Mouse (Mus musculus) spleen, adult 2 months (tissue): Measurements from ENCODE around the gene Lcn12. TPM values are rescaled to one million over a fixed set of nuclear protein-coding genes. Genes with fewer than 3 reads are reported as not detected.

Source experiments
- DNase-seq, 2 experiments: peaks; one replicate each; pipeline versions ENCODE4 v3.0.0 to v3.0.0-alpha.2; 2012 to 2021; ENCODE audit warnings: low spot score in 2 of 2, low read depth in 1 of 2
- H3K27ac ChIP-seq: fragments of 200-500 bp; 2 replicates; pipeline ENCODE4 v1.5.1; 2012; ENCODE audit warnings: low read length, inconsistent platforms; ENCODE audit not compliant: insufficient read depth
- H3K27me3 ChIP-seq: fragments of 200-500 bp; 2 replicates; pipeline ENCODE4 v1.6.1; 2012; ENCODE audit warnings: mild to moderate bottlenecking, moderate library complexity, low read length, inconsistent platforms; ENCODE audit not compliant: control insufficient read depth, insufficient read depth
- H3K36me3 ChIP-seq: fragments of 200-500 bp; 2 replicates; pipeline ENCODE4 v1.6.1; 2012; ENCODE audit warnings: mild to moderate bottlenecking, low read length, inconsistent platforms; ENCODE audit not compliant: control insufficient read depth, insufficient read depth
- H3K4me1 ChIP-seq: fragments of 200-500 bp; 2 replicates; pipeline ENCODE4 v1.6.1; 2011; ENCODE audit warnings: inconsistent platforms; ENCODE audit not compliant: control insufficient read depth, insufficient read depth, insufficient read length
- H3K4me3 ChIP-seq: fragments of 200-500 bp; 2 replicates; pipeline ENCODE4 v1.5.1; 2011; ENCODE audit warnings: mild to moderate bottlenecking, inconsistent platforms; ENCODE audit not compliant: insufficient read depth, insufficient read length; ENCODE audit errors: extremely low read depth
- CTCF ChIP-seq: fragments of 200-500 bp; IDR thresholded peaks from 2 replicates; pipeline ENCODE4 v1.5.1; 2011; ENCODE audit warnings: mild to moderate bottlenecking, inconsistent platforms; ENCODE audit not compliant: insufficient read depth, insufficient read length, insufficient replicate concordance; ENCODE audit errors: extremely low read depth
- POLR2A ChIP-seq: fragments of 200-500 bp; IDR thresholded peaks from 2 replicates; pipeline ENCODE4 v1.6.1; 2011; ENCODE audit warnings: low read depth, low read length, inconsistent platforms
- WGBS: fragments of 180-500 bp; shearing (Covaris S2); methylation state at CpG from one replicate; pipeline ENCODE4 v1.1.7; 2018; 5-methylcytosine and 5-hydroxymethylcytosine counted together
- polyA plus RNA-seq: library from polyadenylated mRNA; depleted of rRNA; stranded (reverse); fragments of >200 nt; gene quantifications from 2 replicates; pipeline ENCODE4 v1.2.3, GENCODE M21; 2012

The Lcn12 gene
- polyA plus RNA-seq, 1 experiment: not detected

DNA sequence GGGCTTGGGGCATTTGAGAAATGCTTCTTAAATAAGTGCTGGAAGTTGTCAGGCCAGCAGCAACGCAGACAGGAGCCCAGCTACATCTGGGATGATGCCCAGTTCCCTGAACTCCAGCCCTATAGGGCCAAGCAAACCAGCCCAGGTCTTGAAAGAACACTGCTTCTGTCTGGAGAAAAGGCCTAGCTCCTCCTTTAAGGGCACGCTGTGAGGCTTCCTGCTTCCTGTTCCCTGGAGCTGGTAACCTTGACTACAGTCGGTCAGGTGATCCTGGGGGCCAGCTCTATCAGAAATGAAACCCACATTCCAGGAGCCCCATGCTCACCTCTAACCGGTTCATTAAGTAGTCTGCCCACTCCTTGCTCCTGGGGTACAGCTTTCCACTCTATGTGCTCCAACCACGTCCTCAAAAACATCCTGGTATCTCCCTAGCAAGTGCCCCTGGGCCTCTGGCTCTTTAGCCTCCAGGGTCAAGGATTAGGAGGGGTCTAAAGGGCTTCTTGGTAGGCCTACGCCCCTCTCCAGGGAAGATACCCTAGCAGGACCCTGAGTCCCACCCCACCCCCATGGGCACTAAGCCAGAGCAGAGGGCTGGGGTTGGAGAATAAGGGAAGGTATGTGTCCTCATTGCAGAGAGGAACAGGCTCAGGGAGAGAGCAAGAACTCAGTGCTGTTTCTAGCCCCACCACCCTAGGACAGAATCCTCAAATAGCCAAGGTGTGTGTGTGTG lies 4.3 kb upstream of the Lcn12 start:
- no peak for DNase-seq
- no peak overlapping the region for H3K27ac ChIP-seq
- TF ChIP-seq POLR2A (no peak), CTCF (no peak)
- no peaks in the 10 kb centered on the region for H3K27me3 ChIP-seq
- 28% methylated on average over 6 of the region's 6 CpGs for WGBS
- peaks cover 14% of the 10 kb centered on the region; the same call in 1 of the 2 replicates for H3K4me1 ChIP-seq
- H3K36me3 ChIP-seq: no peaks in the 10 kb centered on the region
- H3K4me3 ChIP-seq: no peak overlapping the region

DNA sequence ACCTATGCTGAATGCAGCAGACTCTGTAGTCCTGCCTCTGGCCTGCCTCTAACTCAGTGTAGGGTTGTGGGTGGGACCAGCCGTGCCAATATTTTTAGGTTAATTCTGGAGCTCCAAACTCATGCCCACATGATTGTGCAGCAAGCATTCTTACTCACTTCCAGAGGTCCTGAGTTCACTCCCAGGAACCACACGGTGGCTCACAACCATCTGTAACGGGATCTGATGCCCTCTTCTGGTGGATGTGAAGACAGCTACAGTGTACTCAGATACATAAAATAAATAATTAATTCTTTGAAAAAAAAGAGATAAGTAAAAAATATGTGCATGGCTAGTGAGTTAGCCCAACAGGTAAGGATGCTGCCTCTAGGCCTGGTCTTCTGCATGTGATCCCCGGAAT lies 2.8 kb upstream of the Lcn12 start:
- TF ChIP-seq POLR2A: no peak
- TF ChIP-seq CTCF: peak; percentile 10; the same call in 1 of the 2 replicates
- Histone ChIP-seq H3K36me3 (no peaks in the 10 kb centered on the region), H3K4me1 (peaks cover 8% of the 10 kb centered on the region; the same call in 1 of the 2 replicates), H3K27ac (no peak overlapping the region), H3K27me3 (no peaks in the 10 kb centered on the region), H3K4me3 (no peak overlapping the region)
- WGBS: 52% methylated on average over 4 of the region's 4 CpGs
- no peak for DNase-seq

DNA sequence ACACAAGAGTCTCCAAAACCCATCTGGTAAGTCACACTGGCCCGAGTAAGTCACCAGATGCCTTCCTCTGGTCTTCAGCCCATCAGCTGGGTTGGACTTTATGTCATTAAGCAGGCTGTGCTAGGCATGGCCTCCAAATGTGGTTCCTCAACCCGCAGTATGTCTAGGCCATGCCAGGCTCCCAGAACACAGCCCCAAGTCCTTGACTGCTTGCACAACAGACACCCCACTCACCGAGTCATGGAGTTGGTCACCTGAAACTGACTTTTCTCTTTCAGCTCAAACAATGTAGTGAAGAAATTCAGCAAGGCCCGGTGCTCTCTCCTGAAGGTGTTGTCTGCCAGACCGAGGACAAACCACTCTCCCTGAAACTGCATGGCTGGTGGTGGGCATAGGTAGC lies 723 bp downstream of the Lcn12 start:
- no peak overlapping the region for H3K4me3 ChIP-seq
- H3K27ac ChIP-seq: no peak overlapping the region
- DNase-seq: no peak
- peaks cover 2% of the 10 kb centered on the region; the same call in 1 of the 2 replicates for H3K4me1 ChIP-seq
- no peak for TF ChIP-seq POLR2A
- no peak for TF ChIP-seq CTCF
- H3K27me3 ChIP-seq: no peaks in the 10 kb centered on the region
- H3K36me3 ChIP-seq: no peaks in the 10 kb centered on the region
- WGBS: 90% methylated on average over 5 of the region's 5 CpGs

DNA sequence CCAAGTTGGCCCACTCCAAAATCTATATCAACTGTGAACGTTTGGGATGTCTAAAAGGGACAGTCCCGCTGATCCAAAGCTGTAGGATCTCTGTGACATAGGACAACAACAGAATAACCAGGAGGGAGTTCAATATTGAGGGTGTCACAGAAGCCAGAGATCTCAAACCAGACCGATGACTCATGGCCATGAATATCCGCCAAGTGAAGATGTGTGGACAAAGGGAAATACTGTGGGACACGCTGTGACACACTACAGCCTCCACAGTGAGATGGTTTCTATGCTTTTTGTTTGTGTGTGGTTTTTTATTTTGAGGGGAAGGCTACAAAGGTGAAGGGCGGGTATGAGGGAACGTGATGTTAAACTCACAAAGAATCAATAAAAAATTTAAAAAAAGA lies 5.0 kb downstream of the Lcn12 start:
- Histone ChIP-seq H3K27ac (no peak overlapping the region), H3K36me3 (no peaks in the 10 kb centered on the region), H3K4me1 (no peaks in the 10 kb centered on the region), H3K4me3 (no peak overlapping the region), H3K27me3 (no peaks in the 10 kb centered on the region)
- TF ChIP-seq POLR2A (no peak), CTCF (no peak)
- 88% methylated on average over 7 of the region's 7 CpGs for WGBS
- no peak for DNase-seq

DNA sequence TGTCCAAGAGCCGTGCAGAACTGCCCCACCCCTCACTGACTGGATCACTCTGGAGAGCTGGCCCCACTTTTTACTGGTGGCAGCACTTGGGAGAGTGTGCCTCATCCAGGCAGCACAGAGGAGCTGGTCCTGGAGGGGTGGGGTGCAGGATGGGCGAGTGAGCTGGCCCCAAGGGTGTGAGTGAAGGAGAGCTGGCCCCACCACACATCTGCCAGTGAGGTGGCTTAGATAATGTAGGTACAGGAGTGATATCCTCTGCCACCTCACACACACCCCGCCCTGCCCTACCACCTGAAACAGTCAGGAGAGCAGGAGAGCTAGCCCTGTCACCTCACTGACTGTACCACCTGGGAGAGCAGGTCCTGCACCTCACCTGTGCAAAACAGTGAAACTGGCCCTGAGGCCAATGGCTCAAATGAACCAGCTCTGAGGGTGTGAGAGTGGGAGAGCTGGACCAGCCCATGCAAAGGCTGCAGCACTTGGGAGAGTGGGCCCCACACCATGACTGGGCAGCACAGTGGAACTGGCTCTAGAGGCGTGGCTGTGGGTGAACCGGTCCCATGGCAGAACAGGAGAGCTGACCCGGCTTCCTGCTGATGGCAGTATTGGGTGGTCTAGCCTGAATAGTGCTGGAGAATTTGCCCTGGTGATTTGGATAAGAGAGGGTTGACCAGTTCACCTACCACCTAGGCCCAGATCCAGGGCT lies 5.6 kb downstream of the Lcn12 start:
- Histone ChIP-seq H3K27me3 (no peaks in the 10 kb centered on the region), H3K36me3 (no peaks in the 10 kb centered on the region), H3K4me1 (no peaks in the 10 kb centered on the region), H3K4me3 (no peak overlapping the region), H3K27ac (no peak overlapping the region)
- 75% methylated on average over 6 of the region's 6 CpGs for WGBS
- DNase-seq: no peak
- no peak for TF ChIP-seq POLR2A
- TF ChIP-seq CTCF: no peak

DNA sequence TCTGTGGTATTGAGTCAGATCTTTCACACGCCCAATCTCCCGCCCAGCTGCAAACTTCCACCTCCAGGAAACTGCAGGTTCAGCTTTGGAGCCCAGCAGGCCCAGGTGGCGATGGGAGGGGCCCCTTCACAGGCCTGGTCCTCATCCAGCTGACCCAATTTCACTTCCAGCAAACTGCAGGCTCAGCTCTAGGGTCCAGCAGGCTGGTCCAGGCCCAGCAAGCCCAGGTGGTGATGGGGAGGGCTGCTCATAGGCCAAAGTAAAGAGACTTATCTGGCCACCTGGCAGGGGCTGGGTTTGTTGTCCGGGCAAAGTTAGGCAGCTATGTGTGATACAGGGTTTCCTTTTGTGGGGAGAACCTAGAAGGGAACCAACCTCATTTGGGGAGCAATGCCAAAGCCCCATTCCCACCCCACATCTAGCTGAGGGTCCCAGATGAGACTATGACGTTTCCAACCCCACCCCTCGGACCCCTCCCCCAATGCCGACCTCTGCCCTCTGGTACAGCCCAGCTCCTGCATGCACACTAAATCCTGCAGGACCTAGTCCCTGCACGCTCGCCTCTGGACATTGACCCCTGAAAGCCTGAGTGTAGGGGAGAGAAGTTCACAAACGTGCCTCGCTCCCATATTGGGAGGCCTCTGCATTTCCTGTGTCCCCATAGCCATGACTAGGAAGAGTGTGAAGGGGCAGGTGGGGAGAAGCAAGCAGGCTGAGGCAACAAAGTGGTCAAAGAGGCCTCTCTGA lies 8.6 kb downstream of the Lcn12 start:
- Histone ChIP-seq H3K27me3 (no peaks in the 10 kb centered on the region), H3K4me1 (no peaks in the 10 kb centered on the region), H3K27ac (no peak overlapping the region), H3K4me3 (no peak overlapping the region), H3K36me3 (no peaks in the 10 kb centered on the region)
- WGBS: 82% methylated on average over 11 of the region's 11 CpGs
- DNase-seq: no peak
- no peak for TF ChIP-seq CTCF
- no peak for TF ChIP-seq POLR2A

DNA sequence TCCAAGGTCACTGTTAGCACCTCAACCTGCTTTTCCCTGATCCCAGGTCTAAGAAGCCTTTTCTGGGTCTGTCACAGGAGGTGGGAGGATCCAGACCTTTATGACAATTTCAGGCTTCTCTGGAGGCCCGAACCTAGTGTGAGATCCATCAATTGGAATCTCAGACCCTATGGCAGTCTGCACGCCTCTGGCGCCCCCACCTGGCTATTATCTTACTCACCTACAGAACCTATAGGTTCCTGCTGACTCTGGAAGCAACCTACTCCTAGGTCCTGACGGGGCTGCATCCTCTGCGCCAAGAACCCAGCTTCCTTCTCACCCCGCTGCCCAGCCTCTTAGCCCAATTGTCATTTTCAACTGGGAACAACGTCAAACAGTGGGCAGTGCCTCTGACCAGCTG lies 10.7 kb downstream of the Lcn12 start:
- peak; percentile 47 to 59 for DNase-seq
- Histone ChIP-seq H3K27ac (no peak overlapping the region), H3K36me3 (no peaks in the 10 kb centered on the region), H3K4me1 (no peaks in the 10 kb centered on the region), H3K27me3 (no peaks in the 10 kb centered on the region), H3K4me3 (no peak overlapping the region)
- no peak for TF ChIP-seq POLR2A
- TF ChIP-seq CTCF: peak; percentile 79; the same call in 1 of the 2 replicates
- WGBS: 15% methylated on average over 7 of the region's 7 CpGs
